Mouse (Mus musculus) lung, adult 2 months (tissue): ENCODE measurements at regions not wholly inside any gene's neighbourhood (a gene's known extent, or its start where the extent isn't known, plus 50 kb on each side); places are given as distances from the start of the nearest gene placed in this dataset.

Experiments used
- DNase-seq: peaks from one replicate; pipeline ENCODE4 v3.0.0; 2022
- H3K4me1 ChIP-seq: fragments of 200-500 bp; 2 replicates; pipeline ENCODE4 v1.6.1; 2011; ENCODE audit warnings: low read length; ENCODE audit not compliant: control insufficient read depth, insufficient read depth
- H3K4me3 ChIP-seq: fragments of 200-500 bp; replicated peaks from 2 replicates; pipeline ENCODE3; 2011; ENCODE audit warnings: low read depth, mild to moderate bottlenecking, control low read depth, low read length; ENCODE audit errors: extremely low read depth
- CTCF ChIP-seq: fragments of 200-500 bp; IDR thresholded peaks from 2 replicates; pipeline ENCODE4 v1.5.1; 2011; ENCODE audit warnings: mild to moderate bottlenecking, low read length, control low read depth; ENCODE audit not compliant: insufficient read depth
- POLR2A ChIP-seq: fragments of 200-500 bp; IDR thresholded peaks from 2 replicates; pipeline ENCODE4 v1.6.1; 2011; ENCODE audit warnings: low read depth, mild to moderate bottlenecking, control low read depth, low read length, borderline replicate concordance; ENCODE audit errors: extremely low read depth
- WGBS: fragments of 180-500 bp; shearing (Covaris S2); methylation state at CpG from one replicate; pipeline ENCODE4 v1.1.7; 2018; 5-methylcytosine and 5-hydroxymethylcytosine counted together

DNA sequence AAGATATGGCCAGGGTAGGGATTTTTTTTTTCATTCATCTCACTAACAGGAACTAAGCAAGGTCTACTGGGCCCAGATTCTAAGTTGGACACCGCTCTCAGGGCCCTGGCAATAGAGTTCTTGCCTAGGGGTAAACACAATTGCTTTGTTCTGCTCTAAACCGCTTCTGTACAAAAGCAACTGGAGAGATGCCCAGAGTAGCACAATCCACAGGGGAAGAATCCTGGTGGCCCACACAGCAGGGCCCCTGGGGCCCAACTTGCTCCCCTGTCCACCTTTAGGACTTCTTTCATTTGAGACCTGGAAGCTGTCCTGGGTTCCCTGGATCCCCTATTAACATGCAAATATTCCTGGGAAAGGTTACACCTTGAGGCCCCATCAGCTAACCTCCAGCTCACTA, 639.4 kb downstream of the Insc start:
- no peak overlapping the region for H3K4me3 ChIP-seq
- H3K4me1 ChIP-seq = no peaks in the 10 kb centered on the region
- TF ChIP-seq CTCF = no peak
- no peak for TF ChIP-seq POLR2A
- WGBS = 71% methylated on average over 2 of the region's 2 CpGs
- no peak for DNase-seq

DNA sequence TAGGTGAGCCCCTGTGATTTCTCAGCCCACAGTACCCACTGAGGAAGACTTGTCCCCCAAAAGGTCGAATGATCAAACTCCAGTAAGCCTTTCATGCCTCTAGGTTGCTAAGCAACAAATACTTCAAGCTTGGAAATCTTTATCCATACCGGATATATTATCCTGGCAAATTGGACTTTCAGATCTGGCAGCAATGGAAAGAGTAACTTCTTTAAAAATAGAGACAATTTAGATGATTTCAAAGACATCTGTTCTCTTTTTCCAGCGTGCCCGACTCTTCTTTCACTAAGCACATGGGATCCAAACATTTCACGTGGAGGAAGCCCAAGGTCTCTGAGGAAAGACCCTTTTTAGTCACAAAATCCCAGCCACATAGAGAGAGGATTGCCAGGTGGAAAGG, 645.4 kb downstream of the Insc start:
- no peak for DNase-seq
- Histone ChIP-seq H3K4me1 (no peaks in the 10 kb centered on the region), H3K4me3 (no peak overlapping the region)
- TF ChIP-seq CTCF (no peak), POLR2A (no peak)
- WGBS = 66% methylated on average over 5 of the region's 5 CpGs

DNA sequence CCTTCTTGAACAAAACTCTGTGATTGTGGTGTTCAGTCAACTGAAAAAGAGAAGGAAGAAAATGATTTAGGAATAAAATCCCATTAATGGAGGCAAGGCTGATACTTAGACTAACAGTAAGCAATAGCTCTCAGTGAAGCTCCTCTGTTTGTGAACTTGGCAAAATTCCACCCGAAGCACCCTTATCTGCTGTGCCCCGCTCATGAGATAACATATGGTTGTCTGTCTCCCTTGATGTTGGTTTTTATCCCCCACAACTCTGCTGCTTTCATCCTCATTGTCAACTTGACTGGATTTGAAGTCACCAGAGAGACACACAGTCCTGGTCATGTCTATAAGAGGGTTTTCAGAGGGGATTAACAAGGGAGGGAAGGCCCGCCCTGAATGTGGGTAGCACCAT, 646.1 kb downstream of the Sox6 start:
- Histone ChIP-seq H3K4me3 (no peak overlapping the region), H3K4me1 (no peaks in the 10 kb centered on the region)
- WGBS = 65% methylated on average over 3 of the region's 3 CpGs
- DNase-seq = no peak
- TF ChIP-seq CTCF = no peak
- TF ChIP-seq POLR2A = no peak

DNA sequence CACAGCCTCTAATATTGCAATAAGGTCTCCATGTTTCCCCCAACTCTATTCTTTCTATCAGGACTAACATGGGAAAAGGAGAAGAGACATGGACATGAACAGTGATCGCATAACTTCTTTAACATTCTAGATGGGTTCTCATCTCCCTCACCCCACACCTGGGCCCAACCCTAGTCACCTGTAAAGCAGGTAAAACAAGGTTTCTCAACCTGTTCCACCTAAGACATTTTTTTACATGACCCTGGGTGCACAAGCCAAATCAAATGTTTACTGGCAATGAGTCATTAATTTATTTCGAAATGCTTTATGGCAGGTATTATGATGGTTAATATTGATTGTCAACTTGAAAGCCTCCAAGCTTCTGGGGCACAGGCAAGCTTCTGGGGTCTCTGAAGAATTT, 640.4 kb downstream of the Sox6 start:
- no peak for DNase-seq
- no peaks in the 10 kb centered on the region for H3K4me1 ChIP-seq
- H3K4me3 ChIP-seq = no peak overlapping the region
- TF ChIP-seq CTCF (no peak), POLR2A (no peak)
- WGBS = 79% methylated on average over 2 of the region's 2 CpGs

DNA sequence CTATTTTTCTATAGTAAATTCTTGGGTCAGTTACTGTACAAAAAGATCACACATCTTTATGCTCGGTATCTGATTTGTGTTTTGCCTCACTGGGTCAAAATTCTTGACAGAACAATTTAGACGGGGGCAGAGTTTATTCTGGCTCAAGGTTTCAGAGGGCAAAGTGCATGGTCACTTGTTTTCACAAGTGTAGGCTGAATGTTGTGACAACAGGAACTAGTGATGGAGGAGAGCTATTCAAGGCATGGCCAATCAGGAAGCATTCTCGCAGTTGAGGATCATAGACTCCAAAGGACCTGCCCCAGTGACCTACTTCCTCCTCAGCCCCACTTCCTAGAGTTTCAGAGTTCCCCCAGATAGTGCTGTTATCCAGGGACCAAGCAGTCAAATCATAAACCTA, 639.1 kb downstream of the Sox6 start:
- 45% methylated on average over 3 of the region's 3 CpGs for WGBS
- TF ChIP-seq POLR2A (no peak), CTCF (no peak)
- no peak for DNase-seq
- H3K4me1 ChIP-seq = no peaks in the 10 kb centered on the region
- no peak overlapping the region for H3K4me3 ChIP-seq

DNA sequence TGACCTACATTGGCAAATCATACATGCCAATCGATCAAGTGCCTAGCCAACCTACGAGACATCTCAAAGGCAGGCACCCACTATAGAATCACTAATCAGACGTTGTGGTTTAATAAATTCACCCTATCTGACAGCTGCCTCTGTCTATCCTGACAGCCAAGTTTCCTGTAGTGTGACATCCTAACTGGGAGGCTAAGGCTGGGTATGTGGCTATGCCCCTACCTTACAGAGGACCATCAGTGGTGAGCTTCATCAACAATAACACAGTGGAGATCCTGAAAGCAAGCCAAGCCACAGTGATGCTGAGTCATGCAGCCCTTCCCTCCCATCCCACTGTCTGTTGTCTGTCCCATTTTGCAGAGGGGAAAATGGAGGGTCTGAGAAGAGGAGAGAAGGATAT, 630.7 kb downstream of the Sox6 start:
- 83% methylated on average over 3 of the region's 3 CpGs for WGBS
- no peak for DNase-seq
- no peak overlapping the region for H3K4me3 ChIP-seq
- no peaks in the 10 kb centered on the region for H3K4me1 ChIP-seq
- TF ChIP-seq POLR2A (no peak), CTCF (no peak)

DNA sequence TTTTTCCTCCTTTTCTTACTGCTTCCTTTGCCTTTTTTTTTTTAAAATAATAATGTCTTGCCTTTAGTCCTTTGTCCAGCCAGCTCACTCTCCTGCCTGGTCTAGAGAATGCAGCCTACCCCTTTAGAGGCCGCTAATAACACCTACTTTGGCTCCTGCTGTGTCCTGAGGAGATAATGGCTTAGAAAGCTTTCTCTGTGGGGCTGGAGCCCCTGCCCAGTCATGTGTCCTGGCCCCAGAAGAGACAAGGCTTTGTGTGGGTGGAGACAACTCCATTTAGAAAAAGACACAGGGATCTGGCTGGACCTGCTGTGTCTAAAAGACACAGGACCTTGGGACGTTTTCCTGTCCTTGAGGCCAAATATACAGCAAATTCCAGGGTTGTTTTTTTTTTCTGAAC, 629.7 kb downstream of the Sox6 start:
- no peak for DNase-seq
- no peak for TF ChIP-seq CTCF
- TF ChIP-seq POLR2A = no peak
- 66% methylated on average over 2 of the region's 2 CpGs for WGBS
- Histone ChIP-seq H3K4me3 (no peak overlapping the region), H3K4me1 (no peaks in the 10 kb centered on the region)

DNA sequence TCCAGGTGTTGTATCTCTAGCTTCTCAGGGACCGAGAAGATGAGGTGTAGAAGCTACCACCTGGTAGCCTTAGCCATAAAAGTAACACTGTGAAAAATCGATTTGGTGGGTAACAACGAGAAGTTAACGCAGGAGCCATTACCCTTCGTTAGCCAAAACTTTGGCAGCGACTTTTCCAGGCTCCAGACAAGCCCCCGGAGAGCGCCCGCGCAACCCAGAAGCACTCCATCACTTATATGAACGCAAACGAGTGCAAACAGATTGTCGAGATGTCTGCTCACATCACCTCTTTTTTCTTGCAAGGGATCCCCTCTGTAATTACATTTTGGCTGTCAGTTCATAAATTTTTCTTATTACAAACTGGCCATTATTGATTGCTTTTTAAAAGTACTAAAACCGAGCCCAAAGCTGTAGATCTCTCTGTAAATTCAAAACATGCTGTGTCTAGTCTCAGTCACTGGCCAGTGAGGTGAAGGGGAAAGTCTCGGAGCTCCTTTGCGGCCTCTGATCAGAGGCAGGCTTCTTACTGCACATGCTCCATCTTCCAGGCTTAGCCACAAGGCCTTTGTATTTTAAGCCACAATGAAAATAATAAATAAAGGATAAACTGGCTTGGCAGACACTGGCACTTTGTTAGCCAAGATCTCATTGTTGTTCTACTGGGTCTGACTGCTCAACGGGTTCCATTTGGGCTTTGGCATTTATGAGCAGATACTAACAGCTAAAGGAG, 627.9 kb downstream of the Sox6 start:
- 72% methylated on average over 17 of the region's 17 CpGs for WGBS
- no peak for TF ChIP-seq CTCF
- no peak for TF ChIP-seq POLR2A
- H3K4me3 ChIP-seq = no peak overlapping the region
- no peak for DNase-seq
- H3K4me1 ChIP-seq = no peaks in the 10 kb centered on the region

DNA sequence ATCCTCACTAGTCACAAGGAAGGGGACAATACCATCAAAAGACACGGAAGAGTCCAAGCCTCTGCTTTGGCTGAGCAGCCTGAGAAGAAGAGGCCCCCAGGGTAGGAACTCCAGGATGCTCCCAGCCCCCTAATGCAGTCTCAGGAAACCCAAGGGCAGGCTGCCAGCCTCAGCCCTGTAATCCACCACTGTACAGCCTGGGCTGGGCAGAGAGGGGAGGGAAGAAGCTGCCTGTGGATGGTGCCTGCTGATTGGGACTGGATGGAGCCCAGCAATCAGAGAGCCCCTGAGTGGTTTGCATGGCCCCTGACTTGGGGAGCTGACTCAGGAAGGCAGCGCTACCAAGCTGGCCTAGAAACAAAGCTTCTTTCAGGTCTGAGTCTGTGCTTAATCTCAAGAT, 627.1 kb downstream of the Sox6 start:
- TF ChIP-seq POLR2A (no peak), CTCF (no peak)
- H3K4me1 ChIP-seq = no peaks in the 10 kb centered on the region
- H3K4me3 ChIP-seq = no peak overlapping the region
- 55% methylated on average over 2 of the region's 2 CpGs for WGBS
- DNase-seq = no peak

DNA sequence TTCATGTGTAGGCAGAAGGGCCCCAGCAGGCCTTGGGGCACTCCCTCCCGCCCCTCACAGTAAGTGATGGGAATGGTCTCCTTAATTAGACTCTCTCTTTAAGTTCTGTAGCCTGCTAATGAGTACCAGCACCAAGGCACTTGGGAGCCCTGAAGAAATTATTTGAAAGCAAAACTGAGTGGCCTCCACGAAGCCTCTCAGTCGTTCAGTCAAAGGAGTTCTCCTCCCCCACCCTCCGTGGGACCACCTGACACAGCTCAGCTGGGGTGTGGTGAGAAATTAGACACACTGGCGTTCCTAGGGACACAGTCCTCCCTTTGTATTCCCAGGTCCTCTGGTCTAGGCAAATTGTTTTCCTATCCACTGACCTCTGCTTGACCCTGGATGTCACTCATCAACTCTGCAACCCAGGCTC, 623.4 kb downstream of the Sox6 start:
- no peak overlapping the region for H3K4me3 ChIP-seq
- WGBS = 33% methylated on average over 5 of the region's 5 CpGs
- DNase-seq = no peak
- TF ChIP-seq POLR2A = no peak
- TF ChIP-seq CTCF = no peak
- H3K4me1 ChIP-seq = no peaks in the 10 kb centered on the region
